Mouse (Mus musculus) forebrain, embryonic 15.5 days (tissue): ENCODE results near the gene Cxcr3. TPM values are rescaled to one million over a fixed set of nuclear protein-coding genes. Genes with fewer than 3 reads are reported as not detected.

Experiments
- ATAC-seq: fragments of 200-750 bp; cut with Nextera tagmentation; replicated peaks from 2 replicates; pipeline ENCODE4 v1.8.0; 2017; ENCODE audit warnings: mild to moderate bottlenecking, moderate TSS enrichment, moderate library complexity
- H3K27ac ChIP-seq: fragments of 300-500 bp; sonication (generic); replicated peaks from 2 replicates; pipeline ENCODE4 v1.5.1; 2015; ENCODE audit warnings: mild to moderate bottlenecking, inconsistent platforms
- H3K27me3 ChIP-seq: fragments of 300-500 bp; sonication (generic); 2 replicates; pipeline ENCODE4 v1.6.1; 2015; ENCODE audit warnings: inconsistent platforms
- H3K36me3 ChIP-seq: fragments of 300-500 bp; sonication (generic); 2 replicates; pipeline ENCODE4 v1.6.1; 2015; ENCODE audit warnings: mild to moderate bottlenecking, inconsistent platforms
- H3K4me1 ChIP-seq: fragments of 300-500 bp; sonication (generic); 2 replicates; pipeline ENCODE4 v1.6.1; 2015; ENCODE audit warnings: inconsistent platforms
- H3K4me2 ChIP-seq: fragments of 300-500 bp; sonication (generic); replicated peaks from 2 replicates; pipeline ENCODE4 v1.6.1; 2015; ENCODE audit warnings: mild to moderate bottlenecking, inconsistent platforms
- H3K4me3 ChIP-seq: fragments of 300-500 bp; sonication (generic); 2 replicates; pipeline ENCODE4 v1.5.1; 2015; ENCODE audit warnings: mild to moderate bottlenecking, inconsistent platforms
- H3K9ac ChIP-seq: fragments of 300-500 bp; sonication (generic); replicated peaks from 2 replicates; pipeline ENCODE4 v1.6.1; 2015; ENCODE audit warnings: mild to moderate bottlenecking, inconsistent platforms
- H3K9me3 ChIP-seq: fragments of 300-500 bp; sonication (generic); 2 replicates; pipeline ENCODE4 v1.6.1; 2016; ENCODE audit warnings: inconsistent platforms
- WGBS: fragments of 180-500 bp; shearing (Covaris S2); methylation state at CpG from one replicate; pipeline ENCODE4 v1.1.7; 2015; ENCODE audit warnings: mixed read lengths; 5-methylcytosine and 5-hydroxymethylcytosine counted together
- polyA plus RNA-seq: library from polyadenylated mRNA; unstranded; fragments of >200 nt; fragmentation: Nextera tagmentation; extraction: Ambion mirVana; gene quantifications from 2 replicates; pipeline ENCODE4 v1.2.1, GENCODE M21; 2015

Cxcr3 gene
- 0.22 TPM in 1 of 2 replicates, not detected in the other for polyA plus RNA-seq

- Histone ChIP-seq H3K27me3 (no peaks in the 10 kb centered on the region), H3K9me3 (no peaks in the 10 kb centered on the region), H3K4me2 (no peak within 1 kb of the TSS), H3K4me1 (no peaks in the 10 kb centered on the region), H3K27ac (no peak within 1 kb of the TSS), H3K36me3 (no peaks in the 10 kb centered on the region), H3K4me3 (no peak within 1 kb of the TSS), H3K9ac (no peak within 1 kb of the TSS)
- ATAC-seq, result no peak
- 61% methylated on average over 11 of the region's 11 CpGs for WGBS
Measured at GRCm38 (mm10) chrX:101733828-101734319, at the start of gene Cxcr3. Gene Cxcr3, minus strand, starts transcription at chrX:101734269.

- Histone ChIP-seq H3K36me3 (no peaks in the 10 kb centered on the region), H3K4me1 (no peaks in the 10 kb centered on the region), H3K4me2 (no peak overlapping the region), H3K27me3 (no peaks in the 10 kb centered on the region), H3K4me3 (no peak overlapping the region), H3K9ac (no peak overlapping the region), H3K27ac (no peak overlapping the region), H3K9me3 (no peaks in the 10 kb centered on the region)
- no peak for ATAC-seq
- 34% methylated on average over 5 of the region's 5 CpGs for WGBS
Measured at GRCm38 (mm10) chrX:101772035-101772434, 38.0 kb upstream of the Cxcr3 start.

- H3K36me3 ChIP-seq, result no peaks in the 10 kb centered on the region
- WGBS, result 74% methylated on average over 3 of the region's 3 CpGs
- ATAC-seq, result no peak
- H3K27me3 ChIP-seq, result no peaks in the 10 kb centered on the region
- no peak overlapping the region for H3K4me3 ChIP-seq
- no peaks in the 10 kb centered on the region for H3K4me1 ChIP-seq
- H3K4me2 ChIP-seq, result no peak overlapping the region
- no peak overlapping the region for H3K27ac ChIP-seq
- H3K9me3 ChIP-seq, result no peaks in the 10 kb centered on the region
- H3K9ac ChIP-seq, result no peak overlapping the region
Measured at GRCm38 (mm10) chrX:101770307-101770706, 36.2 kb upstream of the Cxcr3 start.

GRCm38 (mm10) chrX:101769478-101769877 lies 35.4 kb upstream of the Cxcr3 start:
- 35% methylated on average over 2 of the region's 2 CpGs for WGBS
- H3K27me3 ChIP-seq, result no peaks in the 10 kb centered on the region
- H3K27ac ChIP-seq, result no peak overlapping the region
- no peak overlapping the region for H3K4me3 ChIP-seq
- no peaks in the 10 kb centered on the region for H3K36me3 ChIP-seq
- no peak overlapping the region for H3K4me2 ChIP-seq
- H3K4me1 ChIP-seq, result no peaks in the 10 kb centered on the region
- no peak overlapping the region for H3K9ac ChIP-seq
- no peaks in the 10 kb centered on the region for H3K9me3 ChIP-seq
- ATAC-seq, result no peak

- H3K4me1 ChIP-seq, result no peaks in the 10 kb centered on the region
- no peak for ATAC-seq
- H3K9me3 ChIP-seq, result no peaks in the 10 kb centered on the region
- H3K4me2 ChIP-seq, result no peak overlapping the region
- H3K4me3 ChIP-seq, result no peak overlapping the region
- no peak overlapping the region for H3K27ac ChIP-seq
- no peaks in the 10 kb centered on the region for H3K27me3 ChIP-seq
- 73% methylated on average over 7 of the region's 7 CpGs for WGBS
- no peak overlapping the region for H3K9ac ChIP-seq
- H3K36me3 ChIP-seq, result no peaks in the 10 kb centered on the region
Measured at GRCm38 (mm10) chrX:101767280-101767679, 33.2 kb upstream of the Cxcr3 start.

- Histone ChIP-seq H3K4me1 (no peaks in the 10 kb centered on the region), H3K4me2 (no peak overlapping the region), H3K9ac (no peak overlapping the region), H3K4me3 (no peak overlapping the region), H3K36me3 (no peaks in the 10 kb centered on the region), H3K9me3 (no peaks in the 10 kb centered on the region), H3K27ac (no peak overlapping the region), H3K27me3 (no peaks in the 10 kb centered on the region)
- no peak for ATAC-seq
- 87% methylated on average over 4 of the region's 4 CpGs for WGBS
Measured at GRCm38 (mm10) chrX:101765111-101765510, 31.0 kb upstream of the Cxcr3 start.

- ATAC-seq, result no peak
- Histone ChIP-seq H3K9ac (no peak overlapping the region), H3K36me3 (no peaks in the 10 kb centered on the region), H3K4me1 (no peaks in the 10 kb centered on the region), H3K9me3 (no peaks in the 10 kb centered on the region), H3K27me3 (no peaks in the 10 kb centered on the region), H3K27ac (no peak overlapping the region), H3K4me2 (no peak overlapping the region), H3K4me3 (no peak overlapping the region)
- WGBS, result 82% methylated on average over 5 of the region's 5 CpGs
Measured at GRCm38 (mm10) chrX:101764621-101765020, 30.6 kb upstream of the Cxcr3 start.

- no peak overlapping the region for H3K9ac ChIP-seq
- H3K27me3 ChIP-seq, result no peaks in the 10 kb centered on the region
- no peaks in the 10 kb centered on the region for H3K9me3 ChIP-seq
- WGBS, result 67% methylated on average over 5 of the region's 5 CpGs
- H3K4me3 ChIP-seq, result no peak overlapping the region
- H3K4me1 ChIP-seq, result no peaks in the 10 kb centered on the region
- no peak for ATAC-seq
- H3K36me3 ChIP-seq, result no peaks in the 10 kb centered on the region
- H3K4me2 ChIP-seq, result no peak overlapping the region
- no peak overlapping the region for H3K27ac ChIP-seq
Measured at GRCm38 (mm10) chrX:101754478-101754877, 20.4 kb upstream of the Cxcr3 start.

GRCm38 (mm10) chrX:101750144-101750543 lies 16.1 kb upstream of the Cxcr3 start:
- WGBS, result 39% methylated on average over 4 of the region's 4 CpGs
- H3K4me2 ChIP-seq, result no peak overlapping the region
- no peak overlapping the region for H3K9ac ChIP-seq
- H3K27ac ChIP-seq, result no peak overlapping the region
- H3K4me3 ChIP-seq, result no peak overlapping the region
- no peaks in the 10 kb centered on the region for H3K27me3 ChIP-seq
- no peaks in the 10 kb centered on the region for H3K4me1 ChIP-seq
- no peaks in the 10 kb centered on the region for H3K9me3 ChIP-seq
- ATAC-seq, result no peak
- no peaks in the 10 kb centered on the region for H3K36me3 ChIP-seq

GRCm38 (mm10) chrX:101741064-101741433 lies 7.0 kb upstream of the Cxcr3 start:
- Histone ChIP-seq H3K4me1 (no peaks in the 10 kb centered on the region), H3K9me3 (no peaks in the 10 kb centered on the region), H3K27me3 (no peaks in the 10 kb centered on the region), H3K4me3 (no peak overlapping the region), H3K9ac (no peak overlapping the region), H3K36me3 (no peaks in the 10 kb centered on the region), H3K4me2 (no peak overlapping the region), H3K27ac (peak overlapping the region; percentile 68)
- 69% methylated on average over 2 of the region's 2 CpGs for WGBS
- peak; percentile 64 for ATAC-seq

GRCm38 (mm10) chrX:101740335-101741063 lies 6.4 kb upstream of the Cxcr3 start:
- Histone ChIP-seq H3K9ac (no peak overlapping the region), H3K4me3 (no peak overlapping the region), H3K9me3 (no peaks in the 10 kb centered on the region), H3K27ac (peak overlapping the region; percentile 68), H3K4me2 (no peak overlapping the region), H3K4me1 (no peaks in the 10 kb centered on the region), H3K27me3 (no peaks in the 10 kb centered on the region), H3K36me3 (no peaks in the 10 kb centered on the region)
- 31% methylated on average over 6 of the region's 6 CpGs for WGBS
- ATAC-seq, result peak; percentile 95

GRCm38 (mm10) chrX:101737201-101737600 lies 3.1 kb upstream of the Cxcr3 start:
- Histone ChIP-seq H3K36me3 (no peaks in the 10 kb centered on the region), H3K9ac (no peak overlapping the region), H3K9me3 (no peaks in the 10 kb centered on the region), H3K4me3 (no peak overlapping the region), H3K27ac (no peak overlapping the region), H3K27me3 (no peaks in the 10 kb centered on the region), H3K4me1 (no peaks in the 10 kb centered on the region), H3K4me2 (no peak overlapping the region)
- ATAC-seq, result no peak

- no peaks in the 10 kb centered on the region for H3K9me3 ChIP-seq
- H3K27me3 ChIP-seq, result no peaks in the 10 kb centered on the region
- no peak overlapping the region for H3K4me2 ChIP-seq
- WGBS, result 68% methylated on average over 5 of the region's 5 CpGs
- no peak overlapping the region for H3K9ac ChIP-seq
- no peaks in the 10 kb centered on the region for H3K4me1 ChIP-seq
- no peak overlapping the region for H3K27ac ChIP-seq
- no peak for ATAC-seq
- H3K4me3 ChIP-seq, result no peak overlapping the region
- H3K36me3 ChIP-seq, result no peaks in the 10 kb centered on the region
Measured at GRCm38 (mm10) chrX:101734981-101735380, 912 bp upstream of the Cxcr3 start.
